ENCODE assay signal across 11 mouse cellular contexts in the genomic region with DNA sequence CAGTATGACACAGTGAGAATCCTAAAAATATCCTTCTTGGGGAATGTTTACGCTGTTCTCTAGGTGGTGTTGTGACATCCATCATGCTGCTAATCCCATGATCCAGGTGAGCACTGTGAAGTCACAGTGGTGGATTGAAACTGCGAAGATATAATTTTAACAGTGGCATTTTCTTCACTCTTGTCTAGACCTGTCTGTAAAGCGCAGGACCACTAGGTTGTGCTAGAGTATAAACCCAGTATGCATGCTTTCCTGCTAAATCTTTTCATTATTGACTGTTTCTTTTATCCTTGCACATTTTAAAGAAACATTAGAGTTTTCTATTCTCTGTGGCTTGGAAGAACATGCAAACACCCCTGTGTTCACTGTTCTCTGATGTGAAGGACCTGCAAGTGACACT. TPM values are rescaled to one million over a fixed set of nuclear protein-coding genes. Genes with fewer than 3 reads are reported as not detected.
DNase-seq lines count a peak whose midpoint lies in the region; ATAC-seq lines count a peak whose summit lies in the region.
"Had no signal": no experiment of that assay in that cellular context is flagged by ENCODE, and none has a peak within 500 bp of the region (broad histone marks: within the 10 kb centered on the region; RNA-seq: fewer than 3 reads in every experiment).

No protein-coding gene starts in this region.

- no peak for DNase-seq in forebrain, embryonic 11.5 days (ENCODE audit: low spot score)
- peak; percentile 16 to 35 for DNase-seq in left cerebral cortex, postnatal 25 days (ENCODE audit: low spot score in 2 of 2)
- no peak for DNase-seq in left cerebral cortex, postnatal 36 days (ENCODE audit: low spot score in 2 of 2)
- peak; percentile 12 for DNase-seq in MN1 (ENCODE audit: low spot score)
- DNase-seq in embryonic facial prominence, embryonic 14.5 days (ENCODE audit: low spot score) = peak; percentile 41
- DNase-seq in gastrocnemius, postnatal 36 days = no peak
- no peak for DNase-seq in natural killer cell, adult 2 months (ENCODE audit: low spot score in 2 of 2)
- DNase-seq: kidney, adult 9 months had no signal

- no peaks in the 10 kb centered on the region for H3K27me3 ChIP-seq in forebrain, embryonic 15.5 days
- no peaks in the 10 kb centered on the region for H3K27me3 ChIP-seq in forebrain, embryonic 11.5 days (ENCODE audit: control insufficient read depth, insufficient read depth, low read length)
- no peaks in the 10 kb centered on the region for H3K27me3 ChIP-seq in embryonic facial prominence, embryonic 14.5 days (replicated peaks; ENCODE audit: control insufficient read depth, insufficient read depth, low read length)

- H3K9me3 ChIP-seq in forebrain, embryonic 15.5 days = no peaks in the 10 kb centered on the region
- H3K9me3 ChIP-seq in forebrain, embryonic 11.5 days (ENCODE audit: control insufficient read depth, low read length) = no peaks in the 10 kb centered on the region
- H3K9me3 ChIP-seq in embryonic facial prominence, embryonic 14.5 days (ENCODE audit: control insufficient read depth, low read length) = no peaks in the 10 kb centered on the region

- H3K9ac ChIP-seq in forebrain, embryonic 15.5 days (replicated peaks) = no peak overlapping the region
- no peak overlapping the region for H3K9ac ChIP-seq in forebrain, embryonic 11.5 days (ENCODE audit: low read length)
- no peak overlapping the region for H3K9ac ChIP-seq in embryonic facial prominence, embryonic 14.5 days (ENCODE audit: low read depth, low read length)

- no peak overlapping the region for H3K4me3 ChIP-seq in forebrain, embryonic 15.5 days
- H3K4me3 ChIP-seq in forebrain, embryonic 11.5 days (ENCODE audit: low read depth, low read length) = no peak overlapping the region
- H3K4me3 ChIP-seq in embryonic facial prominence, embryonic 14.5 days (ENCODE audit: low read depth, low read length) = no peak overlapping the region

- 0 out of 2 replicates have a peak, but pooled peaks have one; percentile 53 for ATAC-seq in forebrain, embryonic 15.5 days (replicated peaks)
- ATAC-seq in forebrain, embryonic 11.5 days (replicated peaks; ENCODE audit: low FRiP score) = no peak
- no peak for ATAC-seq in embryonic facial prominence, embryonic 14.5 days (ENCODE audit: low read depth)
- ATAC-seq: activated CD4-positive, CD25-positive, alpha-beta regulatory T cell, adult 4 months had no signal

- H3K27ac ChIP-seq in forebrain, embryonic 15.5 days (replicated peaks) = no peak overlapping the region
- no peak overlapping the region for H3K27ac ChIP-seq in forebrain, embryonic 11.5 days (ENCODE audit: low read depth, low read length)
- no peak overlapping the region for H3K27ac ChIP-seq in embryonic facial prominence, embryonic 14.5 days (replicated peaks; ENCODE audit: low read depth, low read length)

- H3K36me3 ChIP-seq in forebrain, embryonic 15.5 days = no peaks in the 10 kb centered on the region
- no peaks in the 10 kb centered on the region for H3K36me3 ChIP-seq in forebrain, embryonic 11.5 days (ENCODE audit: control insufficient read depth, insufficient read depth, low read length)
- no peaks in the 10 kb centered on the region for H3K36me3 ChIP-seq in embryonic facial prominence, embryonic 14.5 days (ENCODE audit: control insufficient read depth, insufficient read depth, low read length)

- H3K4me2 ChIP-seq in forebrain, embryonic 15.5 days (replicated peaks) = no peak overlapping the region
- no peak overlapping the region for H3K4me2 ChIP-seq in forebrain, embryonic 11.5 days (ENCODE audit: low read depth, low read length, severe bottlenecking)
- H3K4me2 ChIP-seq in embryonic facial prominence, embryonic 14.5 days (ENCODE audit: low read depth, low read length) = no peak overlapping the region

- intact Hi-C loops in left cerebral cortex, postnatal 25 days (cut with DNase I) = loop anchor here (5.0 kb wide), 1 partner anchor 360 kb away; no protein-coding TSS in a partner anchor
- intact Hi-C loops in left cerebral cortex, postnatal 36 days (cut with DNase I) = no loop called here
- intact Hi-C loops in gastrocnemius, postnatal 36 days (cut with DNase I) = no loop called here

- 89% methylated on average over 3 of the region's 3 CpGs for WGBS in forebrain, embryonic 15.5 days
- WGBS in forebrain, embryonic 11.5 days = 81% methylated on average over 3 of the region's 3 CpGs
- WGBS in embryonic facial prominence, embryonic 14.5 days = 72% methylated on average over 3 of the region's 3 CpGs

- no peaks in the 10 kb centered on the region for H3K4me1 ChIP-seq in forebrain, embryonic 15.5 days
- H3K4me1 ChIP-seq in forebrain, embryonic 11.5 days (replicated peaks; ENCODE audit: control insufficient read depth, insufficient read depth, low read length) = no peaks in the 10 kb centered on the region
- no peaks in the 10 kb centered on the region for H3K4me1 ChIP-seq in embryonic facial prominence, embryonic 14.5 days (ENCODE audit: control insufficient read depth, insufficient read depth, low read length)

RNA-seq across cellular contexts. Expression of a gene that starts 57.8 kb away (rescaled TPM):
- 0.20 and 0.24 TPM in 2 replicates for polyA plus RNA-seq in forebrain, embryonic 15.5 days (2015; fragmentation: Nextera tagmentation; extraction: Ambion mirVana)
- 0.07 TPM in 1 of 2 replicates, not detected in the other for polyA plus RNA-seq in forebrain, embryonic 11.5 days (2014; fragmentation: Nextera tagmentation; extraction: Ambion mirVana)
- total RNA-seq in left cerebral cortex, postnatal 25 days (2021) = under 1 TPM; 0.27 to 0.46 TPM
- total RNA-seq in left cerebral cortex, postnatal 36 days (2021) = under 1 TPM; 0.37 to 0.43 TPM
- polyA plus RNA-seq in embryonic facial prominence, embryonic 14.5 days (2014; fragmentation: Nextera tagmentation; extraction: Ambion mirVana) = 0.29 and 0.50 TPM in 2 replicates
- total RNA-seq in gastrocnemius, postnatal 36 days (2021) = 10 to 100 TPM; 11.4 to 20.0 TPM
- total RNA-seq: liver, adult 2 months had no signal
- polyA plus RNA-seq: activated CD4-positive, CD25-positive, alpha-beta regulatory T cell, adult 4 months; liver, adult 2 months had no signal

Comparison
In these comparisons a context has a peak if more than half of its experiments do, and no peak if none do; other contexts are left out.
1. DNase-seq: peak in left cerebral cortex, postnatal 25 days (2 of 2), MN1 (single experiment) and embryonic facial prominence, embryonic 14.5 days (single experiment); none in forebrain, embryonic 11.5 days (single experiment), left cerebral cortex, postnatal 36 days (0 of 2), gastrocnemius, postnatal 36 days (0 of 2) and natural killer cell, adult 2 months (0 of 2).
2. RNA of a gene that starts 57.8 kb away (total RNA-seq): 11.4 to 20.0 TPM in gastrocnemius, postnatal 36 days; 0.27 to 0.46 TPM in left cerebral cortex, postnatal 25 days and 0.37 to 0.43 TPM in left cerebral cortex, postnatal 36 days; every median in the first group is over 4 times any median in the second.